Mouse (Mus musculus): ENCODE measurements at regions not wholly inside any gene's neighbourhood (a gene's known extent, or its start where the extent isn't known, plus 50 kb on each side); places are given as distances from the start of the nearest gene placed in this dataset.
A peak's percentile ranks its signal among the peaks of the same experiment; 100 is the strongest.

- DNase-seq: no peak
- intact Hi-C loops (cut with DNase I): no loop called here
These were observed 297.5 kb downstream of the Insig2 start for GRCm38 (mm10) chr1:121034761-121035393.

GRCm38 (mm10) chr1:121046581-121046980, 285.8 kb downstream of the Insig2 start:
- intact Hi-C loops (cut with DNase I): no loop called here
- DNase-seq: no peak

- intact Hi-C loops (cut with DNase I): no loop called here
- no peak for DNase-seq
These were observed 285.0 kb downstream of the Insig2 start for GRCm38 (mm10) chr1:121047406-121047805.

GRCm38 (mm10) chr1:121049684-121050083, 282.7 kb downstream of the Insig2 start:
- intact Hi-C loops (cut with DNase I): no loop called here
- DNase-seq: no peak

DNA sequence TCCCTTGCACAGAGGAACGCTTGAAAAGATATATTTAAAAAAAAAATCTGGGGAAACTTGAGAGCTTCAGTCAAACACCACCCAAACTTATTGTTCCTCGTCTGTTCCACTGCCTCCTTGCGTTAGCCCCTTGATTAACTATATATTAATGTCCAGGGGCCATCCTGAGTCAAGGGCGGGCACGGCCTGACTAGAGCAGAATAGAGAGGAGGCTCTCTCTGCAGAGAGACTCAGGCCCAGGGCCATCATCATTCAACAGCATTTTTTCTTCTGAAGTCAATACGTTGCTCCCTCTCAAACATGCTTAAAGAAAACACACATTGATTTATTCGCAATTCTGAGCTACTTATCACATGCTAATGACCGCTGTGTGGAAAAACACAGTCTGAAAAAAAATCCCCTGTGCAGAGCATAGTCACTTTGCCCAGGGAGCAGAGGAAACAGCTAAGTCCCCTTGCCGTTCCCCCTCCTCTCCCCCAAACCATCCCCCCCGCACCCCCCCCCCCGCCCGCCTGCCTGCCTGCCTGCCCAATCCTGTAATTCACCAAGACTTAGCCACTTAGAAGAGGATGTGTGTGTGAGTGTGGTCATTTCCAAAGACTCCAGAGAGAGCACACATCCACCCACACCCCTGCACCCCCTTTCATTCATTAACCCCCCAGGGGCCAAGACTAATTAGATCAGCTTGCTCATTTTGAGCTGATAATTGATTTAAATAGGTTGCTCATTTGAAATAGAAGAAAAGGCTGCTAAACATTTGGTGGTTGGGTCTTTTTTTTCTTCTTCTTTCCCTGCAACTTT, 281.5 kb downstream of the Insig2 start:
- DNase-seq: no peak
- intact Hi-C loops (cut with DNase I): no loop called here

- no peak for DNase-seq
- intact Hi-C loops (cut with DNase I): no loop called here
These were observed 280.8 kb downstream of the Insig2 start for GRCm38 (mm10) chr1:121051496-121052119.

DNA sequence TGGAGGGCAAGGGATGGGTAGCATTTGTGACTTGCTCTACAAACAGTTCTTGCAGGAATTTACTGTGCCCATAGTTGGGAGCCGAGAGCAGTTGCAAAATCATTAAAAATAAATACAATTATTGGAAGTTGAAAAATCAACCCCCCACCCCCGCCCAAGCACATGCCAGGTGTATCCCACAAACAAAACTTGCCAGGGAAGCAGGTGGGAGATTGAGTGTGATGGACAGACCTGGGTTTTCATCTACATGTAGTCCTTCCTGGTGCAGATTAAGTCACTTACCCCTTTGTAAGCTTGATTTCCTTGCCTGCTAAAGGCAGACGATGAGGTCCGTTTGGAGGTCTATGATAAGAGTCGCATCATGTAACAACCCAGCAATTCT, 280.3 kb downstream of the Insig2 start:
- intact Hi-C loops (cut with DNase I): no loop called here
- no peak for DNase-seq

DNA sequence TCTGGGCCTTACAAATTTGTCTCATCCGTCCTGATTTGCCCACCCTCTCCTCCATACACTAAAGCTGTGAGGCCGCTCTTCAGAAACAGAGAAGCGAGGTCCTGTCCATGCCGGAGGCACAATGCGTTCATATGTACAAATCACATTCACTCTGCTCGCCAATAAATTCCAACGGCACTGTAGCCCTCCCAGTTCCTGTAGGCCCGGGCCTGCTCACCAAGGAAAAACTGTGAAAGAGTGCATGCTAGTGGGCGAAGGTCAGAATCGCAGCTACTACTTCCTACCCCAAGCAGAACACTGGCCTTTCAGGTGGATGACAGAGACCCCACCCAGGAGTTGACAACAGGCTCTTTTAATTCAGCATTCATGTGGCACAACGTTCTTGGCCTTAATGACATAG, 278.7 kb downstream of the Insig2 start:
- intact Hi-C loops (cut with DNase I): no loop called here
- peak; percentile 53 for DNase-seq

DNA sequence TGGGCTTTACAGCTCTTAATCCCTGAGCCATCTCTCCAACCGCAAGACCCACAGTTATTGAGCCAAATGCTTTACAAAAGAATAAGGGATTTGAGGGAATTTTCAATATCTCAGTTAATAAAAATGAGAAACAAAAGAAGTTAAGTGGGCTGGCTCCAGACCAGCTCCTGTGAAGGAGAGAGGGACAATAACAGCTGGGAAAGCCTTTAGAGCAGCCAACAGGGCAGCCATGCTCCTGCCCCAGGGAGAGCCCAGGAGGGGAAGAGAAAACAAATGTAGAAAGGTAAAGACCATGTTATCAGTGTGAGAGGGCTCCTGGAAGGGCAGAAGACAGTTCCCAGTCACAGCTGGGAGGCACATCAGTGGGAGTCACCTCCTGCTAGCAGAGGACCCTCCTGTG, 257.8 kb downstream of the Insig2 start:
- intact Hi-C loops (cut with DNase I): no loop called here

DNA sequence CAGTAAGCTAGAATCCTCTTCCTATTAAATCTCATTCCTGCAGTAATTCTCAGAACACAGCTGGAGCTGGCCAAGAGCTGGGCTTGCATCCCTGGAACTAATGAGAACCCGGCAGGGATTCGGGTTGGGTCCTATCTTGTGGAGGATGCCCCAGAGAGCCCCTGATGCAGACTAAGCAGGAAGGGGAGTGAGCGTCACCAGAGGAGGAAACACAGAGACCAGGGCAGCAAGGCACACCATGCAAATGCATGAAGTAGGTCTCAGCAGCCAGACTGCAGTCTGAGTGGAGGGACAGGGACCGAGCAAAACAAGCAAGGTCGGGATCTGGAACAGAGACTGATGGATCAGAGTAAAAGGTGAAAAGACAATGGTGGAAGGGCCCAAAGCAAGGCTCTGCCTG, 249.6 kb downstream of the Insig2 start:
- intact Hi-C loops (cut with DNase I): no loop called here
- DNase-seq: no peak

More for the DNA sequence above, 257.8 kb downstream of the Insig2 start:
- no peak for DNase-seq

- peak; percentile 84 for DNase-seq
These were observed 247.2 kb downstream of the Insig2 start for GRCm38 (mm10) chr1:121085101-121085727.

DNA sequence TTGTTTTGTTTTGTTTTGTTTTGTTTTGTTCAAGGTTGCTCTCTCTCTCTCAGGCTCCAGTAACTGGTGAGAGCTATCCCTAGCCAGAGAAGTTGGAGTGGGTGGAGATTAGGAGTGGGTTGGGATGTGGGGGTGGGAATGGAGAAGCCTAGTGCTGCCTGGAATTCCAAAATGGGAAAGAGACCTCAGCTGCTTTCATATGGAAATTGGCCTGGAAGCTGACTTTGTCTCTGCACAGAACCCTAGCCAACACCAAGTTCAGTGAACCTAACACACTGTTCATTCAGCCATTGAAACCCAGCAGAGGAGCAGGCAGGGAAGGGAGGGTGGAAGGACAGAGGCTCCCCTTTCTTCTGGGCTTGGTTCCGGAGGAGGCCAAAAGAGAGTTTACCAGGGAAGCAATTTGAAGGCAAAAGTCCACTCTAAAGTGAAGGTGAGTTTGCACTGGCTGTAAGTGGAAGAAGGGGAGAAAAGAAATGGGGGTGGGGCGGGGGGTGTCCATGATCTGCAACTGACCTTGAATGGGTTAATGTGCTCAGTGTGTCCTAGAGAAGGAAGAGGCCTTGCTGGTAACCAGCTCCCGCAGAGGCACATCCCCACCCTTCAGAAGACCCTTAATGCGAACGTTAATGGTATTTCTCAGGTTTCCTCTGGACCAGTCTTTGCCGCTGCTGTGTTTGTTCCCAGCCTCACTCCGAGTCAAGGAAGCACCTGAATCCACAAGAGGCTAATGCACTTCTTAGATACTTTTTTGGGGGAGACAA, 245.1 kb downstream of the Insig2 start:
- intact Hi-C loops (cut with DNase I): no loop called here
- peak; percentile 30 for DNase-seq

More at GRCm38 (mm10) chr1:121085101-121085727, 247.2 kb downstream of the Insig2 start:
- intact Hi-C loops (cut with DNase I): no loop called here

- intact Hi-C loops (cut with DNase I): no loop called here
- no peak for DNase-seq
These were observed 241.8 kb downstream of the Insig2 start for GRCm38 (mm10) chr1:121090628-121091027.

GRCm38 (mm10) chr1:121092870-121093269, 239.5 kb downstream of the Insig2 start:
- intact Hi-C loops (cut with DNase I): no loop called here

DNA sequence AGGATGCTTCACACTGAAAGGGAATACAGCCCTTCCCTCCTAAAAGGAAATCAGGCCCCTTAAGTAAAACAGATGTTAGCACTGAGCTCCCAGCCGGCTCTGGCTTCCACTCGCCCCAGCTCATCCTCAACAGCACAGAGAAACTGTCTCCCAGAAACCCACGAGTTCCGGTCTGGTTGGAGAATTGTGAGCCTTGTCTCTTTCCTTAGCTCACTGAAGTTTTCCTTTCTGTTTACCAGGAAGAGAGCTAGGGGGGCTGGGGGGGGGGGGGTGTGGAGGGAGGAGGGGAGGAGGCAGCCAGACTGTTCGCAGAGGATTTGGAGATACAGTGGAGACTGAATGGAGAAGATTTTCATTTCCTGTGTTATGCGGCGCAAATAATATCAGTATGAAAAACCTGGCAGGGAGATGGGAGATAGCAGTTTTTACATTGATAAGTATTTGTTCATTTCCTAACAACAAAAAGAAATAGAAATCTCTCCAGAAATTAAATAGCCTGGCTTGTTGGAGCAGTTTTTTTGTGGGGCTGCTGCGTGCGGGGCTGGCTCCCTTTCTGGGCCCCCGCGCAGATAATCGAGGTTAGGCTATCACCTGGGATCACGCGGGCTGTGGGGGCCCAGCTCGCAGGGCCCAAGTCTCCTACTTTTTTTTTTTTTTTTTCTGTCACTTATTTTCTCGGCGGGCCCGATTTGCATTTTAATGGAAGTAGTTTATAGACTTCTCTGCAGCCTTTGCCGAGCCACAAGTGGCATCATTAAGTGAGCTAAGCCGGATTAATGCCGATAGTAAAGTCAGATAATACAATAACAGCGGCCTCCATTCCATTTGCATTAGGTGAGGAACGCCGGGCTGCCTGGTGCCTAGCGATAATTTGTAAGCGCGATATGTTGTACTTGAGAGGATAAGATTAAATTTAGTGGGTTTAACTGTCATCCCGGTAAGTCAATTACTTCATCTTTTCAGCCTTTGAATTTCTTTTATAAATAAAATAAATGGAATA, 235.5 kb downstream of the Insig2 start:
- no peak for DNase-seq
- intact Hi-C loops (cut with DNase I): no loop called here

More at GRCm38 (mm10) chr1:121092870-121093269, 239.5 kb downstream of the Insig2 start:
- DNase-seq: no peak

GRCm38 (mm10) chr1:121111776-121112344, 220.5 kb downstream of the Insig2 start:
- DNase-seq: no peak
- intact Hi-C loops (cut with DNase I): no loop called here

DNA sequence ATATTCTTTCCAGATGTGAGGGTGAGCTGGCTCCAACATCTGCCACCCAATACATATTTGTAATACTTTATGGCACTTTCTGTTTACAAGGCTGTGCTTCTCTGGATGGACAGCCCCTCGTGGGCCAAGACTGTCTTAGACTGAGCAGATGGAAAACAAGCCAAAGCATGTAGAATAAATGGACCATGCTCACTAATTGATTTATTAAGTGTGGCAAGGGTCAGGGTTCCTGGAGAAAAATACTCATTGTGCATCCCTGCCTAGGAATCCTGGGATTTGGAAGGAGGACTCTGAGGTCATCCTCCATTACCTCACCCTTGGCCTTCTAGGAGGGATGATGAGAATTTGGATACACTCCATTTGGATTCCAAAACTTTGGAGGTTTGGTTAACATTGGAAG, 219.9 kb downstream of the Insig2 start:
- intact Hi-C loops (cut with DNase I): no loop called here
- DNase-seq: no peak

- no peak for DNase-seq
- intact Hi-C loops (cut with DNase I): no loop called here
These were observed 215.8 kb downstream of the Insig2 start for GRCm38 (mm10) chr1:121116626-121117025.

DNA sequence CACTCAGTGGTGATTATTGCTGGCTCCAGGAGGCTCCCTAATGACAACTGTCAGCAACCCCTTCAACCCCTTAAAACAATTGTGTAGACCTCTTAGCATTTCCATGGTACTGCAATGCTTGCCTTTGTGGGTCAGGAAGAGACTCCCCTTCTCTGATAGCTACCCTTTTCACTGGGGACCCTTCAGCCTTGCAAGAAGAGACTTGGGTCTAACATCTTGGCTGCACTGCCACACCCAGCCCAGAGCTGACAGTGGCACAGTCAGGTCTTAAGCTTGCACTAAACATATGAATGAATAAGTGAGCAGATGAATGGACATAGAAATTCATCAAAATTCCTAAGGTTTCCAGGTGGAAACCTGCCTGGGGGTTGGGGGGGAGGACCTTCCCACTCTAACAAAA, 209.0 kb downstream of the Insig2 start:
- intact Hi-C loops (cut with DNase I): no loop called here
- DNase-seq: no peak
